Comparison of ENCODE assay signal across 8 mouse cellular contexts in the genomic region with DNA sequence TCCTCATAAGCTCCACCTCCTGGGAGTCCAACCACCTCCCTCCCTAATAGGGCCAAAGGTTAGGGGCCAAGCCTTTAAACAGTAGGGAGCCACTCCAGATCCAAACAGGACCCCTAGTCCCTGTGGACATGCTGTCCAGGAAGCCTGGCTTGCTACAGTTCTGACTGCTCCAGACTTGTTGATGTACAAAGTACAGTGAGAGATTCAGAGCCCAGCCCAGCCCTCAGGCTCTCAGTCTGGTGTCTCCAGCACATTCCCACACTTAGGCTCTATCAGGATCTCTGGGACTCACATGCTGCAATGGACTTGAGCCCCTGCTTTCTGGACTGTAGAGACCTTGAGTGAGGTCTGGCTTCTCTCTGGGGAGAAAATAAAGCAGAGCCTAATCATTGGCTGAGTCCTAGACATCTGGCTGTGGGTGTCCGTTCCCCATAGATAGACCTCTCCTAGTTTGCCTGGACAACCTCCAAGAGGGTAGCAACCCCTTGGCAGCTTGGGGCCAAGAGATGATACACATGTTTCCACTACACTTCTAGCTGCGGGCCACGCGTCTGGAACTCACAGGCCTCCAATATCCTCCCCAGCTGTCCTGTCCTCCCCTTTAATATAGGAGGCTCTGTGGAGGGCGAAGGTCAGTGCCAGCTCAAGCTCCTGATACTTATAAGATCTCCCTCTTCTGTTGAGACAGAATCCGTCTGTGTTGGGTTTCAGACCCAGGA. TPM values are rescaled to one million over a fixed set of nuclear protein-coding genes. Genes with fewer than 3 reads are reported as not detected.
DNase-seq lines count a peak whose midpoint lies in the region; ATAC-seq and TF ChIP-seq lines count a peak whose summit lies in the region.
"Had no signal": no experiment of that assay in that cellular context is flagged by ENCODE, and none has a peak within 500 bp of the region (broad histone marks: within the 10 kb centered on the region; RNA-seq: fewer than 3 reads in every experiment).

No protein-coding gene starts in this region.

- WGBS in intestine, embryonic 15.5 days, result 67% methylated on average over 6 of the region's 6 CpGs
- WGBS in liver, embryonic 15.5 days (ENCODE audit: insufficient replicate concordance), result 81% methylated on average over 6 of the region's 6 CpGs
- WGBS in midbrain, embryonic 15.5 days, result 93% methylated on average over 6 of the region's 6 CpGs

- ATAC-seq in intestine, embryonic 15.5 days, result peak; percentile 9; the same call in 1 of the 2 replicates
- ATAC-seq in liver, embryonic 15.5 days (ENCODE audit: insufficient read depth), result peak; percentile 22
- ATAC-seq in midbrain, embryonic 15.5 days (replicated peaks), result no peak

- H3K27ac ChIP-seq in ES-E14 (ENCODE audit: insufficient read depth, low read depth, low read length, poor library complexity, severe bottlenecking), result peak overlapping the region; percentile 97
- H3K27ac ChIP-seq in brown adipose tissue, adult 24 weeks (replicated peaks; ENCODE audit: low read depth, low read length), result peak overlapping the region; percentile 97
- H3K27ac ChIP-seq in intestine, embryonic 15.5 days, result peak overlapping the region; percentile 68
- H3K27ac ChIP-seq in liver, embryonic 15.5 days (replicated peaks), result peak overlapping the region; percentile 74
- H3K27ac ChIP-seq in midbrain, embryonic 15.5 days, result no peak overlapping the region
- H3K27ac ChIP-seq: neural tube, embryonic 12.5 days had no signal

- in situ Hi-C loops in ES-E14 (cut with MboI; ENCODE audit: low sequenced_read_pairs in 2 of 2, unreplicated experiment in 2 of 2), result no loop called here

- no peaks in the 10 kb centered on the region for H3K9me3 ChIP-seq in ES-E14 (ENCODE audit: control insufficient read depth, insufficient read depth, low read depth, low read length)
- H3K9me3 ChIP-seq in intestine, embryonic 15.5 days, result no peaks in the 10 kb centered on the region
- H3K9me3 ChIP-seq in liver, embryonic 15.5 days (replicated peaks), result no peaks in the 10 kb centered on the region
- no peaks in the 10 kb centered on the region for H3K9me3 ChIP-seq in midbrain, embryonic 15.5 days

- no peaks in the 10 kb centered on the region for H3K27me3 ChIP-seq in intestine, embryonic 15.5 days (replicated peaks)
- H3K27me3 ChIP-seq in liver, embryonic 15.5 days, result 0 out of 2 replicates have a peak, but pooled peaks cover 3% of the 10 kb centered on the region
- no peaks in the 10 kb centered on the region for H3K27me3 ChIP-seq in midbrain, embryonic 15.5 days (replicated peaks)
- H3K27me3 ChIP-seq: neural tube, embryonic 12.5 days had no signal

- H3K36me3 ChIP-seq in ES-E14 (ENCODE audit: control insufficient read depth, insufficient read depth, low read length, poor library complexity, severe bottlenecking), result peaks cover 30% of the 10 kb centered on the region
- peaks cover 11% of the 10 kb centered on the region for H3K36me3 ChIP-seq in intestine, embryonic 15.5 days
- H3K36me3 ChIP-seq in liver, embryonic 15.5 days (replicated peaks), result peaks cover 15% of the 10 kb centered on the region
- H3K36me3 ChIP-seq in midbrain, embryonic 15.5 days (replicated peaks), result 0 out of 2 replicates have a peak, but pooled peaks cover 6% of the 10 kb centered on the region

- H3K4me1 ChIP-seq in ES-E14 (ENCODE audit: control insufficient read depth in 2 of 2, insufficient read depth in 2 of 2, low read length in 2 of 2, poor library complexity in 1 of 2), result peaks cover 0 to 14% of the 10 kb centered on the region in 2 experiments; a peak in 3 of 4 replicates
- H3K4me1 ChIP-seq in brown adipose tissue, adult 24 weeks (ENCODE audit: control insufficient read depth, insufficient read depth, insufficient read length, low read length), result peaks cover 45% of the 10 kb centered on the region
- H3K4me1 ChIP-seq in intestine, embryonic 15.5 days (replicated peaks), result peaks cover 40% of the 10 kb centered on the region
- H3K4me1 ChIP-seq in liver, embryonic 15.5 days (replicated peaks), result peaks cover 48% of the 10 kb centered on the region
- peaks cover 17% of the 10 kb centered on the region for H3K4me1 ChIP-seq in midbrain, embryonic 15.5 days

- H3K4me3 ChIP-seq in ES-E14 (ENCODE audit: insufficient read depth in 1 of 2, low read depth in 1 of 2, low read length in 2 of 2, poor library complexity in 1 of 2, severe bottlenecking in 1 of 2), result no peak overlapping the region
- H3K4me3 ChIP-seq in brown adipose tissue, adult 24 weeks (ENCODE audit: insufficient read depth, low read depth, low read length), result 0 out of 2 replicates have a peak overlapping the region, but pooled peaks have one; percentile 1
- no peak overlapping the region for H3K4me3 ChIP-seq in intestine, embryonic 15.5 days (replicated peaks)
- H3K4me3 ChIP-seq in liver, embryonic 15.5 days (replicated peaks), result no peak overlapping the region
- no peak overlapping the region for H3K4me3 ChIP-seq in midbrain, embryonic 15.5 days
- H3K4me3 ChIP-seq: neural tube, embryonic 12.5 days had no signal

- H3K9ac ChIP-seq in ES-E14 (ENCODE audit: insufficient read depth, low read depth, low read length, poor library complexity, severe bottlenecking), result no peak overlapping the region; the same call in 1 of the 2 replicates
- no peak overlapping the region for H3K9ac ChIP-seq in intestine, embryonic 15.5 days
- H3K9ac ChIP-seq in liver, embryonic 15.5 days, result no peak overlapping the region
- no peak overlapping the region for H3K9ac ChIP-seq in midbrain, embryonic 15.5 days
- H3K9ac ChIP-seq: neural tube, embryonic 12.5 days had no signal

- DNase-seq in ES-E14 (ENCODE audit: low read depth, low spot score), result peak; percentile 67
- DNase-seq in urinary bladder, postnatal 14 days (ENCODE audit: low spot score), result no peak
- no peak for DNase-seq in thymus, adult 18-20 months

- H3K4me2 ChIP-seq in intestine, embryonic 15.5 days (replicated peaks), result no peak overlapping the region
- no peak overlapping the region for H3K4me2 ChIP-seq in liver, embryonic 15.5 days
- no peak overlapping the region for H3K4me2 ChIP-seq in midbrain, embryonic 15.5 days
- H3K4me2 ChIP-seq: neural tube, embryonic 12.5 days had no signal

TF ChIP-seq in ES-E14, 5 proteins besides CTCF, POLR2A, EP300 and RAD21:
- TF ChIP-seq MAFK (IDR thresholded peaks at IDR 0.05; ENCODE audit: insufficient read depth, low read depth, low read length) (no peak), ZNF384 (IDR thresholded peaks at IDR 0.05; ENCODE audit: low read depth, low read length) (no peak), CHD2 (IDR thresholded peaks at IDR 0.05; ENCODE audit: low read depth, low read length) (no peak), HCFC1 (IDR thresholded peaks at IDR 0.05; ENCODE audit: borderline replicate concordance, insufficient read depth, low read length) (no peak), ZC3H11A (IDR thresholded peaks at IDR 0.05; ENCODE audit: borderline replicate concordance, low read depth, low read length) (no peak)

RNA-seq across cellular contexts. Expression of gene Pim3, which starts 6.2 kb away (rescaled TPM):
- total RNA-seq in ES-E14 (2012; rRNA removed), result 159 and 169 TPM in 2 replicates
- polyA plus RNA-seq in brown adipose tissue, adult 24 weeks (2012; ENCODE audit: insufficient read depth, insufficient read length, missing spikeins), result 29.2 and 73.9 TPM in 2 replicates
- 53.8 and 54.5 TPM in 2 replicates for polyA plus RNA-seq in intestine, embryonic 15.5 days (2015; fragmentation: Nextera tagmentation; extraction: Ambion mirVana)
- polyA plus RNA-seq in liver, embryonic 15.5 days (2015; fragmentation: Nextera tagmentation; extraction: Ambion mirVana), result 22.0 and 34.4 TPM in 2 replicates
- 69.0 and 72.4 TPM in 2 replicates for polyA plus RNA-seq in midbrain, embryonic 15.5 days (2015; fragmentation: Nextera tagmentation; extraction: Ambion mirVana)

RNA-seq across cellular contexts. Expression of gene Creld2, which starts 48.7 kb away (rescaled TPM):
- 324 and 328 TPM in 2 replicates for total RNA-seq in ES-E14 (2012; rRNA removed)
- 7.8 and 12.6 TPM in 2 replicates for polyA plus RNA-seq in brown adipose tissue, adult 24 weeks (2012; ENCODE audit: insufficient read depth, insufficient read length, missing spikeins)
- 97.9 and 131 TPM in 2 replicates for polyA plus RNA-seq in intestine, embryonic 15.5 days (2015; fragmentation: Nextera tagmentation; extraction: Ambion mirVana)
- 39.6 and 46.2 TPM in 2 replicates for polyA plus RNA-seq in liver, embryonic 15.5 days (2015; fragmentation: Nextera tagmentation; extraction: Ambion mirVana)
- polyA plus RNA-seq in midbrain, embryonic 15.5 days (2015; fragmentation: Nextera tagmentation; extraction: Ambion mirVana), result 60.7 and 69.3 TPM in 2 replicates

RNA-seq across cellular contexts. Expression of gene Alg12, which starts 49.1 kb away (rescaled TPM):
- 17.0 and 17.8 TPM in 2 replicates for total RNA-seq in ES-E14 (2012; rRNA removed)
- 6.0 and 7.2 TPM in 2 replicates for polyA plus RNA-seq in brown adipose tissue, adult 24 weeks (2012; ENCODE audit: insufficient read depth, insufficient read length, missing spikeins)
- 12.7 and 14.0 TPM in 2 replicates for polyA plus RNA-seq in intestine, embryonic 15.5 days (2015; fragmentation: Nextera tagmentation; extraction: Ambion mirVana)
- polyA plus RNA-seq in liver, embryonic 15.5 days (2015; fragmentation: Nextera tagmentation; extraction: Ambion mirVana), result 5.5 and 6.0 TPM in 2 replicates
- 9.4 and 9.6 TPM in 2 replicates for polyA plus RNA-seq in midbrain, embryonic 15.5 days (2015; fragmentation: Nextera tagmentation; extraction: Ambion mirVana)
